Mouse (Mus musculus) adrenal gland (tissue): ENCODE measurements at regions not wholly inside any gene's neighbourhood (a gene's known extent, or its start where the extent isn't known, plus 50 kb on each side); places are given as distances from the start of the nearest gene placed in this dataset.

Source experiments
- intact Hi-C: fragments of 180-260 bp; cut with DNase I; formaldehyde crosslinking; loops from one replicate; pipeline ENCODE4 v1.15.1; 2025

DNA sequence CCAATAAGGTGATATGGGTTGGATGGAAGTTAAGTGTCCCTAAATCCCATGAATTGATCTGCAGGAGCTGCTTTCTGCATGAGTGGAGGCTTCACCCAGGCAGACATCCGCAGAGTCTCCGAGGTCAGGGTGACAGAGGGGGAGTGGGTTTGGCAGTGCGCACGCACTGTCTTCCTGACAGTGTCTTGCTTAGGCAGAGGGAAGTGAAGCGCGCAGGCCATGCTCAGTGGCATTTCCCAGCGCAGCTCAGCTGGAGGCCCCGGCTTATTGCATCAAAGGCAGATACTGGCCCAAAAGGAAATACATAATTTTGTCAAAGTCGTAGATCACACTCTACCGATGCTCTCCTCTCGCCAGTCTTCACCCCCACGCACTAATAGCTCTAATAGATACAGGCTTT, 252.7 kb upstream of the Dnajc24 start:
- intact Hi-C loops = no loop called here

DNA sequence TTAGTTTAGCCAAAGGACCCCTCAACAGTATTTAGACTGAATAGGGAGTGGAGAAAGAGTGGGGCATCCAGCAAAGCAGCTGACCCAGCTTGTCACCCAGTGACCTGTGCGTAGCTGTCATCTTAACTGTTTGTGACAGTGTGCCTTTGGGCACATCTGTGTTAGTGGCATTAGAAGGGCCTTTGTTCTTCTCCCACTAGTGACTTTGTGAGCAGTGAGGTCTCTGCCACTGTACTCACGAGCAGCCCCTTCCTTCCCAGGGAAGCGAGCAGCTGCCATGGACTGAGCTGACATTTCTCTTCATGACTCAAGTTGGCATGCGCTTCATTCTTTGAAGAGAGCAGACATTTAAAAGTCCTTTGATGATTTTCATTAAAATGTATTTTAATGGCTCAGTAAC, 231.0 kb upstream of the Dnajc24 start:
- intact Hi-C loops = no loop called here

DNA sequence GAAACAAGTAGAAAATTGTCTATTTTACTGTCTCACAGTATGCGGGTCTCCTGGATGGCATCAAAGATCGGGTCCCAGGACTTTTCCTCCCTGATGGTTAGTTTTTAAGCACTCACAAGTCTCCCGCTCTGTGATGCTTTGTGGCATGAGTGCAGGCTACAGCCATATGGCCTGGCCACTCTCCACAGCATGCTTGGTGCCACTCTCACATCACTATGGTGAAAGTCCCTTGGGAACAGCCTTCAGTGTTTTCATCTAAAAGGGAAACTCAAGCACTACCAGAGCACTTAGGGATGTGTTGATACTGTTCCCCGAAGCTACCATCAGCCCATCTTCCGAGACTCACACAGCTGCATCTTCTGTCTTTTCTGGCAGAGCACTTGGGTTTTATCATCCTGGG, 227.8 kb upstream of the Dnajc24 start:
- intact Hi-C loops = no loop called here

DNA sequence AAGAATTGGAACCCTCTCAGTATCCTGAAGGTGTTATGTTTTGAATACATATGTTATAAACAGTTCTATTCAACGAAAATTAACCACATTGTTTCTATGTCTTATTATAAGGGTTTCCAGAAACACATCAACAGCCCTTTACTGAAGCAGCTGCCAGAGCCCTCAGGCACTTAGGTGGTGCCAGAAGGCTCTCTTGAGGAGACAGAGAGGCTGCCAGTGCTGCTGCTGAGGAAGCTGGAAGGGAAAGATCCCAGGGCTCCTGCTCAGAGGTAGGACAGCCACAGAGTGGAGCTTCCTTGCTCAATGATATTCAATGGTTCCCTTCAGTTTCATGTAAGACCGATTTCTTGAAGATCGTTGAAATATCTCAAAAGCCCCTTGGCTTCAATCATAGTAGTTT, 226.7 kb upstream of the Dnajc24 start:
- intact Hi-C loops = no loop called here

DNA sequence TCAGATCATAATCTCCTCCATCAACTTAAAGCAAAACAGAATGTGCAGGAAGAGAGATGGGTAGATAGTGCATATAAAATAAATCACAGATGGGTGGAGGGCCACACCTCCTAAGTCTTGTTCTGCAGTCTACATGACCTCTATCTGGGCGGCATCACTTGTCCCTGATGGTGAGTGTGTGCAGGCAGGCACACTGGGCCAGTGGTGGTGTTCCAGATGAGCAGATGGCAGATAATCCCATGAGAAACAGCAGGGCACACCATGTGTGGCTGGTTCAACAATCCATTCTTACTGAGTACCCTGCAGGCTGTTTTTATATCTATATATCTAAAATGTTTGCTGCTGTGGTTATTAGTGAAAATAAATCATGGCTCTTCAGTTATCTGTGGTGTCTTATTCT, 224.9 kb upstream of the Dnajc24 start:
- intact Hi-C loops = no loop called here

DNA sequence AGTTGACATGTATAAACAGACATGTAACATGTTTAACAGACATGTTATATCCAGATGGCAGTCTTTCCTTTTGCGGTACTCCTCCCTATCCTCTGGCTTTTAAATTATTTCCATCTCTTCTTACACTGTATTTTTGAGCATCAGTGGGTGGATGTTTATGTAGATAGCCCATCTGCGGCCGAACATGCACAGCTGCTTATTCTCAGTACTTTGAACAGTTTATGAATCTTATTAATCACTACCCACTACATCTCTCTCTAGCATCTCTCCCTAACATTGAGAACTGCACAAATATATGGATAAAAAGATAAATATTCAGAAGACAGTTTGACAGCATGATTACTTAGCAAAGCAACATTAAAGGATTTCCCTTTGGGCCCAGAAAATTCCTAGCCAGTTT, 212.8 kb upstream of the Dnajc24 start:
- intact Hi-C loops = no loop called here

DNA sequence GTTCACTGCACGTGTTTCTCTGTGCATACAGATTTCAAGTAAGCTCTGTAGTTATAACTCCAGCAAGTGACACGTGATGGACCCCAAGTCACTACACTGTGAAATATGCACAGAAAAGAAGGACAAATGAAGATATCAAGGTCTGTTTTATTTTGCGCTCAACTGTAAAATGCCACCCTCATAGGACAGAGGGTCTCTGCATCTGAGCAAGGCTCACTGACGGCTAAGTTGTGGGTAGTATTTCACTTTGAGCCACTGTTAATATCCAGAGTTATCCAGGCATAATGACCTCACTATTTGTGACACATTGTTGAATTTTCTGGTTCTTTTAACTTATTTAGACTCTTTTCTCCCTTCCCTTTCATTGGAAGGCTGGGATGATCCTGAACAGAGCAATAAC, 210.4 kb upstream of the Dnajc24 start:
- intact Hi-C loops = no loop called here

DNA sequence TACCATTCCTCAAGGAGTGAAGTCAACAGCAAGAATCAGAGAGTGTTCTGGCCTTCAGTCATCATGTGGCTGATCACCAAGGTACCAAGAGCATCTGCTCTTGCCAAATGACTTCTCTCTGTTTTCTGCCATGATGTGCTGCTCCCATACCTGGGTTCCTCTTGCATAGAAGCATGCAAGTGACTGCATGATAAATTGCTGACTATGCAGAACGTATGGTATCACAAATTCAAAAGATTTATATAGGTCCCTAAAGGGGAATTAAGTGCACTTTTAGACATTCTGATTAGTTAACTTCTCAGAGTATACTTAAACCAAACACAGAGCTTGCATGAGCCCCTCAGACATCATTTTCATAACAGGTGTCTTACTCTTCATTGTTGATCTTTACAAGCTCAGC, 207.4 kb upstream of the Dnajc24 start:
- intact Hi-C loops = no loop called here

DNA sequence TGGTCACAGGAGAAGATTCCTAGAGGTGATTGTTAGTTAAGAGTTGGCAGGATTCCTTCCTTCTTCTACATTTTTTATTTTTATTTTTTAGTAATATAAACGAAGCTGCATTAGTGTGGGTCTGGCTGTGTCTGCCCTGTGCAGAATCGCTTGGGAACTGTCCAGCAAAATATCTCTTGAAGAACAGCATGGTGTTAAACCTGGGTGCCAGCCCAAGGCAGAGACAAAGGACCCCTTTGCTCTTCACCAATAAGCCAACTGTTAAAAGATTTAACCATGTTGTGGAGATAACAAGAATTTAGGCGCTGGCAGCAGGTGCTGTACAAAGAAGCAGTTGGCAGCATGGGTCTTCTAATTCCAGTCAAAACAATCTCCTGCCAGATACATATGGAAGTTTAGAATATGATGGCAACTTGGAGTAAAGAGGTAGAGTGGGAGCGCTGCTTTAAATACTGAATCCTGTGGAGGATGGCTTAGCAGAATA, 205.5 kb upstream of the Dnajc24 start:
- intact Hi-C loops = no loop called here

DNA sequence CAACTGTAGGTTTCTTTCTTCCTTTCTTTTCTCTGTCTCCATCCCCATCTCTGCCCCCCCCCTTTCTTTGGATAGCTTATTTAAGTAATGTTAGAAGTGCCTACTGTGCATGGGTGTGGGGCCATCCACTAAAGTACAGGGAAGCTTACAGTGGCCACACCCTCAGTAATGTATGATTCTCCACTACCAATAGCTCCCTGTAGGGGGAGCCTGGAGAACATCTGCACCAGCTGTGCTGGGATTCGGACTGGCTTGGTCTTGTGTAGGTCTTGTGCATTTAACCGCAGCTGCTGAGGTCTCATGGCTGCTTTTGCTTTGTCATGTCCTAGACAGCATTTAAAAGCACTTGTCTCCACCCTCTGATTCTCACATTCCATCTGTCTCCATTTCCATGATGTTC, 196.8 kb upstream of the Dnajc24 start:
- intact Hi-C loops = no loop called here

DNA sequence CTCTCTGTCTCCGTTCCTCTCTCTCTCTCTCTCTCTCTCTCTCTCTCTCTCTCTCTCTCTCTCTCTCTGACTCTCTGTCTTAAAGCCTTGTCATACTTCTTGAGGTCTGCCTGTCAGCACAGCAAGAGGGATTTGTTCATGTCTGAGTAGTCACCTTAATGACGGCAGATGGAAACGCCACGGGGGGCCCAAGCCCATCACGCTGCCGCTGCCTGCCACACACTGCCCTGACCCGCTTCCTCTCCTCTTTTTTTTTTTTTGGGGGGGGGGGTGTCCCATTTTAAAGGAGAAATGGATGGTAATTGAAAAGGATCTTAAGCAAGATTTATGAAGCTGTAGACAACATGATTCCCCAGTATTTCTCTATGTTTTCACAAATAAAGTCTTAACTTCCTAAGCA, 191.8 kb upstream of the Dnajc24 start:
- intact Hi-C loops = loop anchor here (10.0 kb wide), 3 partner anchors 110 to 670 kb away; partner anchors contain the start of gene Dnajc24

DNA sequence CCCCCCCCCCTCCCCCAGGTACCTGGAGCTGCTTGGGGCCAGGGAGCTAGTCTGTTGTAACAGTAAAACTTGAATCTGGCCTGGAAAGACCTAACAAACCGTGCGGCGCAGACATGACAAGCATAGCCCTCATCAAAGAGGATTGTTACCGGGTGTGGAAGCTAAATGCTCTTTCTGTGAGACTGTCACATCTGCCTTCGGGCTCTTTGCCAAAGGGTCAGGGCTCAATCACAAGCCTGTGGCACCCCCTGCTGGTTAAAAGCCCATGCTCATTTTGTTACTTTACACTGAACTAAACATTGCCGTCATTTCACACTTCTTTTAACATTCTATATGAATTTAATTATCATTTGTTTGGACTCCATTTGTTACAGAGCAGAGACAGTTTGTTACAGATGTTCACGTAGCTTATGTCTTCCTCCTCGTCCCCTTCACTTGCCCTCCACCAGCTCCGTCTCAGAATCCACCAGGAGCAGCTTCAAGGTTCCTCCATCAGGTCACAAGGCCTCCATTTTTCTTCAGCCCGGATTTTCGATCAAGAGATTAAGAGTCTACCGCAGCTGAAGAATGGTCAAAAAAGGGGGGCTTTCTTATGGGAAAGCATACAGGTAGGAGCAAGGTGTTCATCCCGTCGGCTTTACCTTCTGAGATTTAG, 191.1 kb upstream of the Dnajc24 start:
- intact Hi-C loops = loop anchor here (5.0 to 10.0 kb wide), 4 partner anchors 110 to 670 kb away; partner anchors contain the start of gene Dnajc24

DNA sequence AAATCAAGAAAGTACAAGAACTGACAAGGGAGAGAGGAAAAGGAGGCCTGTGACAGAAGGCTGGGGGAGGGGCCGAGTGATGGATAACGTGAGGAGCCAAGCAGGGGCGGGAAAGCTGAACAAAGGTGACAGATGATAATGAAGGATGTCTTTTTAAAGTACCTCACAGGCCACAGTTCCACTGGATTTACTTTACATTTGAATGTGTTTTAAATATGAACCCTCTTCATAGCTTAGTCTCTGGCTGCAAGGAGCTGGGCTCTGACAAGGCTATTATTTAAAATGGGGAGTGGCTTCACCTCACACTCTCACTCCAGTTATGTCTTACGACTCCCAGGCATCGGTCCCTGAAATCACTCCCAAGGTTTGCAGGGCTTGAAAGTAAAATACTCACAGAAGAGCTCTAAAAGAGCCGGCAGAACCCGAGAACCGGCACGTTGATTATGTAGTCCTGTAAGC, 190.6 kb upstream of the Dnajc24 start:
- intact Hi-C loops = loop anchor here (5.0 to 10.0 kb wide), 4 partner anchors 109 to 669 kb away; partner anchors contain the start of gene Dnajc24

DNA sequence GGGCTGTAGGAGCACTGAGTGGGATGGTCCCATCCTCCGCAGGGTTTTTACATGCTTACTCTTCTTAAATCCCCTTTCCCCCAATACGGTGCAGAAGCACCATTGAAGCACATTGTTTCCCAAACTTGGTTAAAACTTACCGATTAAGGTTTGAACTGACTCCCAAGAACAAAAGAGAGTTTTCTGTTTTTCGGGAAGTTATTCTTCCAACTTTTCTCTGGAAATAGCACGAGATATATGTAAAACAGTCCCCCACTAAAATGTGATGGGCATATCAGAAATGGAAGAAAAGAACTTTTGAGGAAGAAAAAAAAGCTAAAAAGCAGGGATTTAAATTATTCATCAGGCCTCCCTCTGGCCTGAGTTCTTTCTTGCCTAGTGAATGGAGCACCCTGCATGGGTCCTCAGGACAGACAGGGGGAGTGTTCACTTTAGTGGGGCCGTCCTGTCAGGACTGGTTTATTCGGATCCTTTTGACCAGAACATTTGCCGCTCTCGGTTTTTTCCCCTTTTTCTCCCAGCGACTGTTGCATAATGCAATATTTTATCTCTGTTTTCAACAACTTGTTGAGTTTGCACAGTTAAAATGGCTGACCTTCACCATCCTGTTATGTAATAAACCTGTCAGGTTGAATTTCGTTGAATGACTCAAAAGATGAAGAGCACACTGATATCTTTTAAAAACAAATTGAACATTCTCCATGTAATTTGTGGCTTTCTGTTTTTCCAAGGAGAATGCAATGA, 187.4 kb upstream of the Dnajc24 start:
- intact Hi-C loops = loop anchor here (5.0 to 10.0 kb wide), 4 partner anchors 106 to 666 kb away; partner anchors contain the start of gene Dnajc24

DNA sequence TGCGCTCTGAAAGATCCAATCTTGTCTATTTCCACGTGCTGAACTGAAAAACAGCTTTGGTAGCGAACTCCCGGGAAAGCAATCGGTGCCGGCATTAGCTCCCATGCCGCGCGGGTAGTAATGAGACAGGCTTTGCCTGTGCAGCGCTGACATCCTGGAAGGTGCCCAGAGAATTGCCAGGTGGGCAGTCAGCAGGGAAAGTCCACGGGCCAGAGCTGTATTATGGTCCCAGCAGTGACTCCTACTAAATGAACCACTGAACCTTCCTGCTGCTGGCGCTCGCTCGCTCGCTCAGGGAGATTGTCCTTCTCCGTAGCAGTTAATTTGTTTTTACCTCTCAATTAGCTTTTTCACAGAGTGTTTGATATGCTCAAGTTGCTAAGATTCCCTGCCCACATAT, 180.3 kb upstream of the Dnajc24 start:
- intact Hi-C loops = no loop called here

DNA sequence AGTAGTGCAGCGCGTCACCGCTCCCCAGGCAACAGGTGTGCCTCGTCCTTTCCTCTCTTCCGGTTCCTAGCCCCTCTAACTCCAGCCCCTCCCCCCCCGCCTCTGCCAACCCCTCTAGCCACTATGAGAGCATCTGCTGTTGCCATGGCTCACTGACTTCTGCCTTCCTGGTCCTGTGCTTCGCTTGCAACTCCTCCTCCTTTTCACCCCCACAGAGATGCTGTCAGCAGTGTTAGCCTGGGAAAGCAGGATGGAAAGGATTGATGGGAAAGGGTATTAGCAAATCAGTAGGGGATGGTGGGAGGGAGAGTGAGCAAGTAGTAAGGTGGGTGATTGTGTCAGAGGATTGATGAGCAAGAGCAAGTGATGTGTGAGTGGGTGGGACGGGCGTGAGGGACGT, 178.7 kb upstream of the Dnajc24 start:
- intact Hi-C loops = no loop called here

DNA sequence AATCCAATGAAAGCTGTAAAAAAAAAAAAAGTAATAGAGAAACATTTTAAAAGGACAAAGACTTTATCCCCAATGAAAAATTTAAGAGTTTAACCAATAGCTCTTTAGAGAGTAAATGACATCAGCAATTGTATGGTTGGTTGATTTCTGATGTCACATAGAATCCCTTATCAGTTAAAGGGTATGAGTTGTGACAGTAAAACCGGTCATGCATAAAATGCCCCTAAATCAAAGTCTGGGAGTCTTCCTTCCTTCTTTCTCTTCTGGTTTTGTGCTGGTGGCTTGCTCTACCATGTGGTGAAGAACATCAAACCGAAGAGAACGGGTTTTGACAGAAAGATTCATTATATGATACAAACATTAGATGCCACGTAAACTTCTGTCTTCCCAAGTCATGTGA, 159.3 kb upstream of the Dnajc24 start:
- intact Hi-C loops = no loop called here

DNA sequence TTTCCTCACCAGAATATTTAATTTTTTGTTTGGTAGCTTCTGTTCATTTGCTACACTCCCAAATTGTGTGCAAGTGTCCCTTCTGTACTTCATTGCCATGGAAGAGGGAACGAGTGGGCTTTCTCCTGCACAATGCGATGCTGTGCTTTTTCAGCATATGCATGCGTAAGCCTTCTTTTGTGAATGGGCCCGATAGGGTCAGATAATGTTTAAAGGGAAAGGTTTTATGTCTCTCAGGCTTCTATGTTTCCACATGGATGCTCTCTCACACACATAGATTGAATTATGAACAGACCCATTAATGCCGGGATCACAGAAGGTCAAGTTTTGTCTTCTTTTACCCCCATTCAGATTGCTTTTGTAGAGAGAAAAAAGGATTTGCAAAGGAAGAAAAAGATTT, 158.5 kb upstream of the Dnajc24 start:
- intact Hi-C loops = no loop called here

DNA sequence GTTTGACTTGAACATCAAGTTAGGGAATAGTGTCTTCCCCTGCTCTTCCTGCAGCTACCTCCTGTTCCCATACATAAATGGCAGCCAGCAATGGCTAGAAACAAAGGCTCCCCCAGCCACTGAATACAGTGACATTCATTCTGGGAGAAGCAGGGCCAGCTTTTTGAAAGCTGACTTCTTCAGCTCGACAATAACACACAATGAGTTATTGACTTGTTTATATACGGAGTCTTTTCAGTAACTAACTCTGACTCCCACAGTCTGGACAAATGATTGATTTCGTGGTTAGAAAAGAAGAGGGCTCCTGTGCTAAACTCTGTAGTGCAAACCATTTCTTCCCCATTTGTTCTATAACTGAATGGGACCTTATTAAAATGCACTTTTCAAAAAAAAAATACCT, 146.4 kb upstream of the Dnajc24 start:
- intact Hi-C loops = no loop called here

DNA sequence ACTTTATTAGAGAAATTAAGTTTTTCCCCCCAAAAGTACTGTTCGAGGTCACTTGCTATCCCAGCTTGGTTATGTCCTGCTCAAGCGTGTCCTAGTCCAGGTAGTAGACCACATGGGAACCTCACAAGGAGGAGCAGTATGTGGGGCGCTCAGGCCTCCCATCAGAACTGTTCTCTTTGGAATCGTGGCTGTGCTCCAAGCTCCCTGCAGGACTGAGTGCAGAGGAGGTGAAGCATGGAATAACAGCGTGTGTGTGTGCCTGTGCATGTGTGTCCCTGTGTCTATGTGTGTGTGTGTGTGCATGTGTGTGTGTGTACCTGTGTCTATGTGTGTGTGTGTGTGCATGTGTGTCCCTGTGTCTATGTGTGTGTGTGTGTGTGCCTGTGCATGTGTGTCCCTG, 137.6 kb upstream of the Dnajc24 start:
- intact Hi-C loops = no loop called here

DNA sequence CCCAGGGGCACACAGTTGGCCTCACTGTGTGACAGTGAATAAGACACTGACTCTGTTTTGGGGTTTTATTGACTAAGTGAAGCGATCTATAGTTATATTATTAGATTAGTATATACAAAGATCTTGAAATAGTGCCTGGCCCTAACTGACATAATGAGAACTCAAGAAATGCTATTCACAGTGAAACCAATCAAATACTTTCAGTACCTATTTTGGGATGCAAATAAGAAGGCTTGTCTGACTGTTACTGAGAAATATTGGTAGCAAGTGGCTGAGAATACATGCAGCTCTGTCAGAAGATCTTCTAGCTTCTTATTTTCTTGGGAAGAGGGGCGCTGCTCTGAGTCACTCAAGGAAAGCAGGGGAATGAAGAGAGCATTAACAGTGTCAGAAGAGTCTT, 97.7 kb upstream of the Dnajc24 start:
- intact Hi-C loops = no loop called here

DNA sequence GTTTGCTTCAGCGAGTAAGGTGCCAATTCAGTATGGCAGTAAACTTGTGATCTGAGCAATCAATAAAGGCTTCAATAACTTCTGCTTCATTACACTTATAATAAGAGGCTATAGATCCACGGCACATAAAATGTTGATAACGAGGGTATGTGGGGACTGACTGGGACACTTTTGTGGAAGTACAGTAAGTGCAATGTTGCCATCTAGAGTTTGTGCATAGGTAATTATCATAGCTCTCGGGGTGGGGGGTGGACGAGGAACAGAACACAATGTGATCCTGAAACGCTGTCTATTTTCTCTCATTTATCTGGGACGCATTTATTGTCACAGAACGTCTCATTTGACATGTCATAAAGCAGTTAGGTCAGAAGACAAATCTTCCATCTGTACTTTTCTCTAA, 82.8 kb upstream of the Dnajc24 start:
- intact Hi-C loops = loop anchor here (10.0 kb wide), 1 partner anchor 109 kb away; no protein-coding TSS in a partner anchor
